Mouse (Mus musculus) E14TG2a.4 (cell line): Measurements from ENCODE around the gene Olfr1395.

Experiments
- CTCF ChIP-seq: conservative IDR thresholded peaks from 2 replicates; pipeline ENCODE4 v1.5.1; 2014; ENCODE audit warnings: low read length
- NANOG ChIP-seq: IDR thresholded peaks from 2 replicates; pipeline ENCODE4 v1.6.1; 2014; ENCODE audit warnings: borderline replicate concordance, low read length, mixed read lengths
- POU5F1 ChIP-seq: IDR thresholded peaks from 2 replicates; pipeline ENCODE4 v1.6.1; 2014; ENCODE audit warnings: low read length, borderline replicate concordance

DNA sequence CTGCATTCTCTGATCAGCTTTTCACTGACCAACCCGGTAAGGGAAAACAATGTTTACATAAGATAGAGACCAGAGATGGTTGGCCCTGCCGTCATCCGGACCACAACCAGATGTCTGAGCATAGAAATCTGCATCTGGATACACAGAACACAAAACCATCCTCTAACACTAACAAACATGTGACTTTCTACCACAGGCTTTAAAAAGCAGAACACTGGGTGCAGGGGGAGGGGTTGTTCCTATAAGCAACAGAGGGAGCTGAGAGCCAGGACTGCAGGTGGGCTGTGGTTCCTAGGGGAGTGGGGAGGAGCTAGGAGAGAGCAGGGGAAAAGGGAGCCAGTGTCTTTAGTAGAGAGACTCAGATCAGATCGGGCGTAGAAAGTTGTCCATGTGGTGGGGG is 40.6 kb upstream of the Olfr1395 start:
- no peak for TF ChIP-seq CTCF
- no peak for TF ChIP-seq NANOG
- TF ChIP-seq POU5F1 = no peak
